Mouse (Mus musculus) limb, embryonic 12.5 days (tissue): Measurements from ENCODE around the gene Ccdc88c. TPM values are rescaled to one million over a fixed set of nuclear protein-coding genes. Genes with fewer than 3 reads are reported as not detected.
A peak's percentile ranks its signal among the peaks of the same experiment; 100 is the strongest.

Experiments
- ATAC-seq: fragments of 200-750 bp; cut with Nextera tagmentation; 2 replicates; pipeline ENCODE4 v1.8.0; 2017; ENCODE audit warnings: low read depth, moderate TSS enrichment; ENCODE audit not compliant: insufficient number of reproducible peaks, insufficient read depth, low FRiP score, low TSS enrichment
- H3K27ac ChIP-seq: fragments of 300-500 bp; sonication (generic); 2 replicates; pipeline ENCODE4 v1.5.1; 2016; ENCODE audit warnings: mild to moderate bottlenecking, moderate library complexity
- H3K27me3 ChIP-seq: fragments of 300-500 bp; sonication (generic); 2 replicates; pipeline ENCODE4 v1.6.1; 2016; ENCODE audit warnings: mild to moderate bottlenecking, moderate library complexity
- H3K36me3 ChIP-seq: fragments of 300-500 bp; sonication (generic); 2 replicates; pipeline ENCODE4 v1.6.1; 2016; ENCODE audit warnings: mild to moderate bottlenecking, moderate library complexity
- H3K4me1 ChIP-seq: fragments of 300-500 bp; sonication (generic); replicated peaks from 2 replicates; pipeline ENCODE4 v1.6.1; 2016
- H3K4me2 ChIP-seq: fragments of 300-500 bp; sonication (generic); 2 replicates; pipeline ENCODE4 v1.6.1; 2016; ENCODE audit warnings: mild to moderate bottlenecking, moderate library complexity
- H3K4me3 ChIP-seq: fragments of 300-500 bp; sonication (generic); replicated peaks from 2 replicates; pipeline ENCODE4 v1.5.1; 2016; ENCODE audit warnings: mild to moderate bottlenecking
- H3K9ac ChIP-seq: fragments of 300-500 bp; sonication (generic); replicated peaks from 2 replicates; pipeline ENCODE4 v1.6.1; 2016; ENCODE audit warnings: mild to moderate bottlenecking, moderate library complexity
- H3K9me3 ChIP-seq: fragments of 300-500 bp; sonication (generic); 2 replicates; pipeline ENCODE4 v1.6.1; 2016; ENCODE audit warnings: mild to moderate bottlenecking, moderate library complexity
- WGBS: fragments of 180-500 bp; shearing (Covaris S2); methylation state at CpG from one replicate; pipeline ENCODE4 v1.1.7; 2016; 5-methylcytosine and 5-hydroxymethylcytosine counted together
- polyA plus RNA-seq: library from polyadenylated mRNA; unstranded; fragments of >200 nt; fragmentation: Nextera tagmentation; extraction: Ambion mirVana; gene quantifications from 2 replicates; pipeline ENCODE4 v1.2.1, GENCODE M21; 2016

Ccdc88c gene
- 4.2 and 4.3 TPM in 2 replicates for polyA plus RNA-seq

DNA sequence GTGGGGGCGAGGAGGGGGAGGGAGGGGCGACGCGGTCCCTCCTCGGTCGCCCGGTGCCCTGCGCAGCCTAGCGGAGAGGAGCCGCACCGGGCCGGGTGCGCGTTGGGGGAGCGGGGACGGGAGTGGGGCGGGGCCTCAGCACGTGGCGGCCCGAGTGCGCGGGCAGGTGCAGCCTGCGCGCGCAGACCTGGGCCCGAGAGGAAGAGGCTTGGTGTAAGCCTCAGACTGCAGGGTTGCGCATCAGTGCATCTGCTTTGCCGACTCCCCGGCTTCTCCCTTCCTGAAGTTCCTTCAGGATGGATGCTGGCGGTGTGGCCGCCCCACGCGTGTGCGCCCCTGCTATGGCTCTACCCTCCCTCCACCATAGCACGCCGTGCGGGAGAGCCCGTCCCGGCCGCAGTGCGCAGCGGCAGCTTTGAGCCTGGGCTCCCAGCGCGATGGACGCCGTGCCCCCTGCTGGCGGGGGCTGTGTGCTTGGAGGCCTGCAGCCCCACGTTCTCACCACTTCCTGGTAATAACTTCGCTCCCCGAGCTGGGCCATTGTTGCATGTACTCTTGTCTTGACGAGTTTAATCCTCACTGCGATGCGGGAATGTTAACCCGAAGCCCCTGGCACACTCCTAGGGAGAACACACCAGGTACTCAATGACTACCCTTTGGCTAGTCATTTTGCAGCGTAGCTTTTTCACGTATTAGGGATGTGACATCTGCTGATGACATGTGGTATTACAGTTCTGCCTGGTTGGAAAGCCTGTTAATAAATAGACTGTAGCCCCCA lies at the start of gene Ccdc88c:
Ccdc88c (minus strand) TSS at position 103 of the 778 bp plus-strand sequence.
- Histone ChIP-seq H3K4me2 (peak within 1 kb of the TSS; percentile 93), H3K27ac (peak within 1 kb of the TSS; percentile 35; the same call in 1 of the 2 replicates), H3K27me3 (peaks cover 40% of the 10 kb centered on the region), H3K4me3 (peak within 1 kb of the TSS; percentile 65), H3K36me3 (no peaks in the 10 kb centered on the region), H3K9ac (peak within 1 kb of the TSS; percentile 66), H3K9me3 (no peaks in the 10 kb centered on the region), H3K4me1 (peaks cover 24% of the 10 kb centered on the region)
- under 1% methylated on average over 44 of the region's 56 CpGs for WGBS
- peak; percentile 82 for ATAC-seq

DNA sequence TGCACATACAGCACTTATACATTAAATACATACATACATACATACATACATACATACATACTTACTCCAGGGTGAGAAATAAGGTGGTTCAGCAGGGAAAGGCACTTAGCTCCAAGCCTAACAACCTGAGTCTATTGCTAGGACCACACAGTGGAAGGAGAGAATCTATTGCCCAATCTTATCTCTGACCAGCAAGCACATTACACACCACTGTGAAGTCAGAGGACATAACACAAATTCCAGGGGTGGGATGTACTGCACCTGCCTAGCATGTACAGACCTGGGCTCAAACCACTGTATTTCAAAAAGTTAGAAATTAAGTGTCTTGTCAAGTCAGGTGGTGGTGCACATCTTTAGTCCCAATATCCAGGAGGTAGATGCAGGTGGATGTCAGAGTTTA lies 49.1 kb upstream of the Ccdc88c start:
- H3K9me3 ChIP-seq, result no peaks in the 10 kb centered on the region
- no peaks in the 10 kb centered on the region for H3K27me3 ChIP-seq
- H3K4me3 ChIP-seq, result no peak overlapping the region
- H3K9ac ChIP-seq, result no peak overlapping the region
- peaks cover 47% of the 10 kb centered on the region for H3K36me3 ChIP-seq
- ATAC-seq, result no peak
- no peak overlapping the region for H3K4me2 ChIP-seq
- peaks cover 14% of the 10 kb centered on the region for H3K4me1 ChIP-seq
- no peak overlapping the region for H3K27ac ChIP-seq

- Histone ChIP-seq H3K9me3 (no peaks in the 10 kb centered on the region), H3K9ac (no peak overlapping the region), H3K4me3 (no peak overlapping the region), H3K4me2 (no peak overlapping the region), H3K27me3 (no peaks in the 10 kb centered on the region), H3K36me3 (peaks cover 50% of the 10 kb centered on the region), H3K27ac (no peak overlapping the region), H3K4me1 (0 out of 2 replicates have a peak, but pooled peaks cover 1% of the 10 kb centered on the region)
- no peak for ATAC-seq
- WGBS, result 88% methylated on average over 3 of the region's 3 CpGs
These were observed 46.6 kb upstream of the Ccdc88c start for GRCm38 (mm10) chr12:101075433-101075832.

GRCm38 (mm10) chr12:101074821-101075429 lies 46.1 kb upstream of the Ccdc88c start:
- ATAC-seq, result no peak
- Histone ChIP-seq H3K4me3 (no peak overlapping the region), H3K36me3 (peaks cover 45% of the 10 kb centered on the region), H3K27me3 (no peaks in the 10 kb centered on the region), H3K4me2 (no peak overlapping the region), H3K9ac (no peak overlapping the region), H3K4me1 (no peaks in the 10 kb centered on the region), H3K9me3 (no peaks in the 10 kb centered on the region), H3K27ac (no peak overlapping the region)
- WGBS, result 92% methylated on average over 4 of the region's 4 CpGs

- Histone ChIP-seq H3K36me3 (peaks cover 43% of the 10 kb centered on the region), H3K9me3 (no peaks in the 10 kb centered on the region), H3K9ac (no peak overlapping the region), H3K4me1 (no peaks in the 10 kb centered on the region), H3K4me3 (no peak overlapping the region), H3K27me3 (no peaks in the 10 kb centered on the region), H3K27ac (no peak overlapping the region), H3K4me2 (no peak overlapping the region)
- whole genome bisulfite sequencing, result 100% methylated on average over 1 of the region's 1 CpGs
- no peak for ATAC-seq
These were observed 41.0 kb upstream of the Ccdc88c start for GRCm38 (mm10) chr12:101069813-101070212.

DNA sequence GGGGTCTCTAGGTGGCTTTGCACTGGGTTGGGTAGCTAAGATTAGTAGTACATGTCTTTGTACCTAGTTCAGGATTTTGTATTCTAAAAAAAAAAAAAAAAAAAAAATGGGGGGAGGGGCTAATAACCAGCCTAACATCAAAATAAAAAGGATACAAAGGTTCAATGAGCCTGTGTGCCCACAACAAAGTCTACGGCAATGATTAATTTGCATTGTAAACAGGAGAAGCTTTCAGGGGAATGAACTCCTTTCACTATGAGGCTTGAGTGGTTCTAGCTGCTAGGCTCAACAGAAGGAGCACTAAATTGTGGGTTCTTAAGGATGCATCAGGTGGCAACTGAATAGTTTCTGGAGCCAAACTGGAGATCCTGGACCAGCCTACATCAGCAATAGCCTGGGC lies 37.5 kb upstream of the Ccdc88c start:
- no peak overlapping the region for H3K27ac ChIP-seq
- no peak overlapping the region for H3K4me3 ChIP-seq
- WGBS, result 100% methylated on average over 1 of the region's 1 CpGs
- H3K9ac ChIP-seq, result no peak overlapping the region
- H3K4me1 ChIP-seq, result no peaks in the 10 kb centered on the region
- ATAC-seq, result no peak
- no peak overlapping the region for H3K4me2 ChIP-seq
- no peaks in the 10 kb centered on the region for H3K9me3 ChIP-seq
- H3K36me3 ChIP-seq, result peaks cover 69% of the 10 kb centered on the region
- H3K27me3 ChIP-seq, result no peaks in the 10 kb centered on the region

DNA sequence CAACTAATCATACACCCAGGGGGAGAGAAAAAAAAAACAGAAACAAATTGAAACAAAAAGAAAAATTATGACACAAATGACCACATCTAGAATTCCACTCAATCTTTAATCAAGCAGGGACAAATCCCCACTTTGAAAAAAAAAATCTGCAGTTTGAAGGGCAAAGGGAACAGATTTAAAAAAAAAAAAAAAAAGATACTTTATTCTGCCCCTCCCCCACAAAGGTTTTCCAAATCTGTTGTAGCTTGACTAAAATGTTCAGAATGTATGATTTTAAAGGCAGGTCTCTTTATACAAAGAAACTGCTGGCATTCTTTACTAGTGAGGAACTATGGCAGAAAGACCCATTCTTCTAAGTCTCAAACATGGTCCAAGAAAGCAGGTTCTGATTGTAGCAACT lies 11.1 kb upstream of the Ccdc88c start:
- Histone ChIP-seq H3K9me3 (no peaks in the 10 kb centered on the region), H3K4me2 (no peak overlapping the region), H3K4me1 (no peaks in the 10 kb centered on the region), H3K9ac (no peak overlapping the region), H3K4me3 (no peak overlapping the region), H3K36me3 (peaks cover 67% of the 10 kb centered on the region), H3K27ac (no peak overlapping the region), H3K27me3 (no peaks in the 10 kb centered on the region)
- no peak for ATAC-seq

DNA sequence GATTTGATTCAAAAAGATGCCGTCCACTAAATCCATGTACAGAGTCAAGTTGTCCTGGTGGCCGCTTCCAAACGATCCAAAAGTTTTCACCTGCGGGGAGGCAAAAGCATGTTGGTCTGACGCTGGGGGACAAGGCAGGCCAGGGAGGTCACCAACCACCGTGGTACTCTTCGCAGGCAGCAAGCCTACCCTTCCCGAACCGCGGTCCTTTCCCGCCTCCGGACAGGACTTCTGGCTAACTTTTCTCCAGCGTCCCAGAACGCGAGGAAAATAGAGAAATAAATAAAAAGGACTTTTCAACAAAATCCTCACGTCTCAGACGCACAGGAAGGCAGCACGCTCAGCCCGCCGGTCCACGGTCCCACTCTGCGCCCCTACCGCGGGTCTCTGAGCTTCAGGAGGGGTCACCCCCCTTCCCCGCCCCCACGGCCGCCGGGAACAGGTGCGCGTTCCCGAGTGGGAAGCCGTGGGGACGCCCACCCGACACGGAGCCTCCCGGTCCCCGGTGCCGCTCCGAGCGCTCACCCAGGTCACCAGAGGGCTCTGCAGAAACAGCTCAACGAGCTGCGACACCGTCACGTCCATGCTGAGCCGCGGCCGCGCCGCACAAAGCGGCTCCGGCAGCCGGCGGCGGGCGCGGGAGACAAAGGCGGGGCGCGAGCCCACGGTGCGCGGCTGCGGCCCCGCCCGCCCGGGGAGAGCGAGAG lies 456 bp downstream of the Ccdc88c start:
- no peaks in the 10 kb centered on the region for H3K36me3 ChIP-seq
- peak overlapping the region; percentile 93 for H3K4me2 ChIP-seq
- H3K27ac ChIP-seq, result peak overlapping the region; percentile 35; the same call in 1 of the 2 replicates
- peak overlapping the region; percentile 66 for H3K9ac ChIP-seq
- peaks cover 24% of the 10 kb centered on the region for H3K4me1 ChIP-seq
- H3K9me3 ChIP-seq, result no peaks in the 10 kb centered on the region
- ATAC-seq, result peak; percentile 17; the same call in 1 of the 2 replicates
- peaks cover 40% of the 10 kb centered on the region for H3K27me3 ChIP-seq
- H3K4me3 ChIP-seq, result peak overlapping the region; percentile 65
- WGBS, result under 1% methylated on average over 67 of the region's 67 CpGs

- Histone ChIP-seq H3K4me1 (peaks cover 24% of the 10 kb centered on the region), H3K27me3 (peaks cover 40% of the 10 kb centered on the region), H3K4me2 (peak overlapping the region; percentile 93), H3K27ac (no peak overlapping the region), H3K36me3 (no peaks in the 10 kb centered on the region), H3K9me3 (no peaks in the 10 kb centered on the region), H3K9ac (peak overlapping the region; percentile 66; the same call in 1 of the 2 replicates), H3K4me3 (peak overlapping the region; percentile 65)
- 2% methylated on average over 19 of the region's 19 CpGs for WGBS
- no peak for ATAC-seq
These were observed 1.2 kb downstream of the Ccdc88c start for GRCm38 (mm10) chr12:101027451-101028246.

GRCm38 (mm10) chr12:101026946-101027345 lies 1.9 kb downstream of the Ccdc88c start:
- H3K4me1 ChIP-seq, result peaks cover 24% of the 10 kb centered on the region
- peaks cover 40% of the 10 kb centered on the region for H3K27me3 ChIP-seq
- H3K9me3 ChIP-seq, result no peaks in the 10 kb centered on the region
- ATAC-seq, result no peak
- H3K9ac ChIP-seq, result 0 out of 2 replicates have a peak overlapping the region, but pooled peaks have one; percentile 4
- H3K4me3 ChIP-seq, result peak overlapping the region; percentile 65
- 8% methylated on average over 14 of the region's 14 CpGs for WGBS
- H3K4me2 ChIP-seq, result peak overlapping the region; percentile 93
- H3K36me3 ChIP-seq, result no peaks in the 10 kb centered on the region
- H3K27ac ChIP-seq, result no peak overlapping the region
